Mouse (Mus musculus): ENCODE results near the gene Arfgef2. TPM values are rescaled to one million over a fixed set of nuclear protein-coding genes. Genes with fewer than 3 reads are reported as not detected.

Gene Arfgef2
- total and polyA plus RNA-seq, 3 experiments = 9.2 to 18.7 (median 11.2) TPM

- no peak; the same call in 1 of the 2 replicates for TF ChIP-seq RCOR1 (conservative IDR thresholded peaks at IDR 0.05; ENCODE audit: low read depth, low read length)
- TF ChIP-seq NRF1 (IDR thresholded peaks at IDR 0.05; ENCODE audit: low read depth, low read length) = peak; percentile 99
- TF ChIP-seq TCF12 (IDR thresholded peaks at IDR 0.05; ENCODE audit: low read depth, low read length) = peak; percentile 83
- peak; percentile 97 for TF ChIP-seq POLR2A (IDR thresholded peaks at IDR 0.05; ENCODE audit: low read depth, low read length)
- no peak for TF ChIP-seq ZNF384 (IDR thresholded peaks at IDR 0.05; ENCODE audit: low read depth, low read length)
- peak; percentile 86 for TF ChIP-seq TBP (conservative IDR thresholded peaks at IDR 0.05; ENCODE audit: low read depth, low read length)
- TF ChIP-seq MXI1 (IDR thresholded peaks at IDR 0.05; ENCODE audit: low read depth, low read length) = peak; percentile 84
- TF ChIP-seq CHD1 (IDR thresholded peaks at IDR 0.05; ENCODE audit: low read depth, low read length) = no peak
- TF ChIP-seq POLR2AphosphoS2 (IDR thresholded peaks at IDR 0.05; ENCODE audit: low read depth, low read length) = peak; percentile 87; the same call in 1 of the 2 replicates
- TF ChIP-seq NELFE (IDR thresholded peaks at IDR 0.05; ENCODE audit: low read depth, low read length) = peak; percentile 97
These were observed 100.5 kb downstream of the Arfgef2 start, which contains the start of gene Cse1l (continued) for GRCm38 (mm10) chr2:166905711-166906522.

GRCm38 (mm10) chr2:166906523-166907182, 101.3 kb downstream of the Arfgef2 start:
- Histone ChIP-seq H3K9ac (ENCODE audit: insufficient read depth, low read depth) (peak overlapping the region; percentile 74), H3K27me3 (replicated peaks) (no peaks in the 10 kb centered on the region), H3K4me1 (ENCODE audit: control insufficient read depth in 1 of 2, insufficient read depth in 2 of 2) (peaks cover 3 to 30% of the 10 kb centered on the region in 2 experiments; a peak in 3 of 4 replicates), H3K36me3 (replicated peaks in 1 of 2; ENCODE audit: control insufficient read depth in 1 of 2, insufficient read depth in 1 of 2, low read length in 1 of 2) (peaks cover 5 to 26% of the 10 kb centered on the region in 2 experiments), H3K79me2 (replicated peaks; ENCODE audit: control insufficient read depth, extremely low read depth, insufficient read depth, poor library complexity, severe bottlenecking) (peaks cover 52% of the 10 kb centered on the region), H3K4me3 (replicated peaks in 1 of 3; ENCODE audit: low read depth in 2 of 3, low read length in 2 of 3, poor library complexity in 1 of 3) (peak overlapping the region; percentile 85 to 99 (median 97)), H3K4me2 (ENCODE audit: insufficient read depth, low read depth, poor library complexity, severe bottlenecking) (peak overlapping the region; percentile 85), H3K27ac (ENCODE audit: insufficient read depth, low read depth) (peak overlapping the region; percentile 14; the same call in 1 of the 2 replicates), H3K9me3 (replicated peaks; ENCODE audit: low read length) (peaks cover 2% of the 10 kb centered on the region)
- in situ Hi-C loops (cut with MboI; ENCODE audit: low pct_ligation_motif_present, low pct_unique_long_range_greater_than_20kb, low sequenced_read_pairs) = no loop called here
- peak; percentile 42; the same call in 1 of the 2 replicates for TF ChIP-seq MYC (IDR thresholded peaks at IDR 0.05; ENCODE audit: low read depth, low read length)
- no peak for TF ChIP-seq USF2 (conservative IDR thresholded peaks at IDR 0.05; ENCODE audit: low read depth, low read length)
- dilution Hi-C loops (cut with MboI; ENCODE audit: extremely low pct_ligation_motif_present, extremely low pct_unique_long_range_greater_than_20kb, low sequenced_read_pairs) = no loop called here
- peak; percentile 34 for DNase-seq (ENCODE audit: extremely low read depth)

GRCm38 (mm10) chr2:166909729-166910128, 104.3 kb downstream of the Arfgef2 start:
- in situ Hi-C loops (cut with MboI; ENCODE audit: low pct_ligation_motif_present, low pct_unique_long_range_greater_than_20kb, low sequenced_read_pairs) (no loop called here), dilution Hi-C loops (cut with MboI; ENCODE audit: extremely low pct_ligation_motif_present, extremely low pct_unique_long_range_greater_than_20kb, low sequenced_read_pairs) (no loop called here)
- H3K9me3 ChIP-seq (replicated peaks; ENCODE audit: low read length) = no peaks in the 10 kb centered on the region

More at GRCm38 (mm10) chr2:166909729-166910128, 104.3 kb downstream of the Arfgef2 start:
- no peak for DNase-seq (ENCODE audit: extremely low read depth)
- H3K9ac ChIP-seq (ENCODE audit: insufficient read depth, low read depth) = no peak overlapping the region
- H3K79me2 ChIP-seq (replicated peaks; ENCODE audit: control insufficient read depth, extremely low read depth, insufficient read depth, poor library complexity, severe bottlenecking) = peaks cover 83% of the 10 kb centered on the region
- H3K4me2 ChIP-seq (ENCODE audit: insufficient read depth, low read depth, poor library complexity, severe bottlenecking) = no peak overlapping the region
- H3K27ac ChIP-seq (ENCODE audit: insufficient read depth, low read depth) = no peak overlapping the region
- H3K36me3 ChIP-seq (replicated peaks in 1 of 2; ENCODE audit: control insufficient read depth in 1 of 2, insufficient read depth in 1 of 2, low read length in 1 of 2) = peaks cover 5 to 41% of the 10 kb centered on the region in 2 experiments
- TF ChIP-seq JUN (IDR thresholded peaks at IDR 0.05; ENCODE audit: insufficient read depth, low read depth, low read length) (no peak), RCOR1 (conservative IDR thresholded peaks at IDR 0.05; ENCODE audit: low read depth, low read length) (no peak), NRF1 (IDR thresholded peaks at IDR 0.05; ENCODE audit: low read depth, low read length) (no peak), MAFK (IDR thresholded peaks at IDR 0.05; ENCODE audit: insufficient replicate concordance, low read length) (no peak), USF2 (conservative IDR thresholded peaks at IDR 0.05; ENCODE audit: low read depth, low read length) (no peak), E2F4 (IDR thresholded peaks at IDR 0.05; ENCODE audit: insufficient replicate concordance, low read depth, low read length) (no peak), POLR2A (IDR thresholded peaks at IDR 0.05; ENCODE audit: low read depth, low read length) (no peak)
- H3K4me3 ChIP-seq (replicated peaks in 1 of 3; ENCODE audit: low read depth in 2 of 3, low read length in 2 of 3, poor library complexity in 1 of 3) = no peak overlapping the region
- no peaks in the 10 kb centered on the region for H3K27me3 ChIP-seq (replicated peaks)
- peaks cover 3 to 32% of the 10 kb centered on the region in 2 experiments; a peak in 3 of 4 replicates for H3K4me1 ChIP-seq (ENCODE audit: control insufficient read depth in 1 of 2, insufficient read depth in 2 of 2)
